Mouse (Mus musculus) fibroblast of lung, adult 2 months (primary cell): ENCODE data around the gene Gm9049.
"Not testable (repeated sequence)": the region's sequence is repeated elsewhere in the genome, so short reads cannot be mapped to it uniquely, and the experiment has no call there.

ENCODE experiments used
- DNase-seq: peaks from one replicate; pipeline ENCODE4 v3.0.0-alpha.2; 2011; ENCODE audit warnings: low read depth

Gene Gm9049

DNA sequence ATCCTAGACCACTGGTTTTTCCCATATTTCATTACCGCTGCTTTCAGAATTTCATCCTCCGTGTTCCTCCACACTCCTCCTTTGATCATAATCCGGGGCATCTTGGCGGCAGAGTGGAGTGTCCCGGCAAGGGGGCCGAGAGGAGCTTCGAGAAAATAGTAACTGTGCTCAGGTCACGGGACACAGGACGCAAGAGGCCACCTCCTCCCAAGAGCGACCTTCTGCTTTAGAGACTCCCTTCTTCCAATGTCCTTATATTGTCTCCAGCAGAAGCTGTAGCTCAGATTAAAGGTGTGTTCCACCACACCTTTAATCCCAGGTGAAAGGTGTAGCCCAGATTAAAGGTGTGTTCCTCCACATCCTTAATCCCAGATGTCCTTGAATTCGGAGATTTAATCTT is at the start of gene Gm9049:
Gene Gm9049 (minus strand): TSS at position 101 of the 400 bp plus-strand sequence.
- not testable (repeated sequence) for DNase-seq

DNA sequence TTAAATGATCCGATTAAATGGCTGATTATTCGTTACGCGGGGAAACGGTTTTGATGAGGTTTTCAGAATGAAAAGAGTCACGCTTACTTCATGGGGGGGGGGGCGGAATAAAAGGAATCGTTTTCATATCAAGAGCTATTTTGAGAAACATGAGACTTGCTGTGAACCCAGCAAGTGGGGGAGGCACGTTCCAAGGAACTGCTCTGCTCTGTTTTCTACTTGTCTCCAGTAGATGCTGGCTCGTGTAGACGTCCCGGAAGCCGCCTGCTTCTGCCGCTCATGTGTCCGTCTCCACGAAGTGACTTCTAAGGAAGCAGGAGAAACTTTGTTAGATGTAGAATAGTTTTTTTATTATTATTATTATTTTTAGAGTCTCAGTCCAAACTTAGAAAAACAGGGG is 46.0 kb upstream of the Gm9049 start:
- DNase-seq, result no peak

DNA sequence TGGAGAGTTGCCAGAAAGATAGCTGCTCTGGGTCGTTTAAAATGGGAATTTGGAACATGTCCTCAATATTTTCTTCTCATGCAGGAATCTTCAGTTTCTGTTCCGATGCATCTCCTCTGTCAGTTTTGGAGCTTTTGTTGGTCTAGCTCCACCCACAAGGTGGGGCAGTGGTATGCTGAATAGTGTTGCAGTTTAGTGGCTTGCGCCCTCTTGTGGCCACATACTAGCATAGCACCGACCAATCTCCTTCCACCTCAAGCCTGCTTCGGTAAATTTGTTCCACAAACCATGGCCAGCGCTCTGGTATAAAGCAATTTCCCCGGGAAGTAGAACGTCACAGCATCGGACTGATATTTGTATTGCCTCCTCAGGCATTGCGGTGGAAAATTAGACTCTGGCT is 16.5 kb upstream of the Gm9049 start:
- DNase-seq, result peak; percentile 42

DNA sequence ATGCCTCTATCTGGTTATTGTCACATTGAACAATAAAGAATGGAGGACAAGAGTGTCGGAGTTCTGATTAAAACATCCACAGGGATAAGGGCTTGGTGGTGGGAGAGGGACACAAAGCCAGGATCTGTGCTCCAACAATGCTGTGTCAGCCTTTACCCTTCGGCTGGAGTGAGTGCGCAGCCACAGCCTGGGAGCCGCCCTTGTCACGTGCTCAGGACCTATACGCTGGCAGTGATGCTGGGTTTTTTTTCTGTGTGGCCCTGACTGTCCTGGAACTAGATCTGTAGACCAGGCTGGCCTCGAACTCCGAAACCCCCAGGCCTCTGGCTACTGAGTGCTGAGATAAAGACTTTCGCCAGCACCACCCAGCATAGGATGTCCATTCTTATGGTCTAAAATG is 15.6 kb upstream of the Gm9049 start:
- DNase-seq, result no peak

DNA sequence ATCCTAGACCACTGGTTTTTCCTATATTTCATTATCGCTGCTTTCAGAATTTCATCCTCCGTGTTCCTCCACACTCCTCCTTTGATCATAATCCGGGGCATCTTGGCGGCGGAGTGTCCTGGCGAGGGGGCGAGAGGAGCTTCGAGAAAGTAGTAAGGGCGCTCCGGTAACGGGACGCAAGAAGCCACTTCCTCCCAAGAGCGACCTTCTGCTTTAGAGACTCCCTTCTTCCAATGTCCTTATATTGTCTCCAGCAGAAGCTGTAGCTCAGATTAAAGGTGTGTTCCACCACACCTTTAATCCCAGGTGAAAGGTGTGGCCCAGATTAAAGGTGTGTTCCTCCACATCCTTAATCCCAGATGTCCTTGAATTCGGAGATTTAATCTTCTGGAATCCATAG is 5.3 kb downstream of the Gm9049 start, which contains the start of gene Gm9048:
Gene Gm9048 (minus strand): TSS at position 101 of the 400 bp plus-strand sequence.
- DNase-seq, result not testable (repeated sequence)

DNA sequence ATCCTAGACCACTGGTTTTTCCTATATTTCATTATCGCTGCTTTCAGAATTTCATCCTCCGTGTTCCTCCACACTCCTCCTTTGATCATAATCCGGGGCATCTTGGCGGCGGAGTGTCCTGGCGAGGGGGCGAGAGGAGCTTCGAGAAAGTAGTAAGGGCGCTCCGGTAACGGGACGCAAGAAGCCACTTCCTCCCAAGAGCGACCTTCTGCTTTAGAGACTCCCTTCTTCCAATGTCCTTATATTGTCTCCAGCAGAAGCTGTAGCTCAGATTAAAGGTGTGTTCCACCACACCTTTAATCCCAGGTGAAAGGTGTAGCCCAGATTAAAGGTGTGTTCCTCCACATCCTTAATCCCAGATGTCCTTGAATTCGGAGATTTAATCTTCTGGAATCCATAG is 10.8 kb downstream of the Gm9049 start, which contains the start of gene Gm9046:
Gene Gm9046 (minus strand): TSS at position 101 of the 400 bp plus-strand sequence.
- not testable (repeated sequence) for DNase-seq

DNA sequence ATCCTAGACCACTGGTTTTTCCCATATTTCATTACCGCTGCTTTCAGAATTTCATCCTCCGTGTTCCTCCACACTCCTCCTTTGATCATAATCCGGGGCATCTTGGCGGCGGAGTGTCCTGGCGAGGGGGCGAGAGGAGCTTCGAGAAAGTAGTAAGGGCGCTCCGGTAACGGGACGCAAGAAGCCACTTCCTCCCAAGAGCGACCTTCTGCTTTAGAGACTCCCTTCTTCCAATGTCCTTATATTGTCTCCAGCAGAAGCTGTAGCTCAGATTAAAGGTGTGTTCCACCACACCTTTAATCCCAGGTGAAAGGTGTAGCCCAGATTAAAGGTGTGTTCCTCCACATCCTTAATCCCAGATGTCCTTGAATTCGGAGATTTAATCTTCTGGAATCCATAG is 16.2 kb downstream of the Gm9049 start, which contains the start of gene Gm9045:
Gene Gm9045 (minus strand): TSS at position 101 of the 400 bp plus-strand sequence.
- not testable (repeated sequence) for DNase-seq

DNA sequence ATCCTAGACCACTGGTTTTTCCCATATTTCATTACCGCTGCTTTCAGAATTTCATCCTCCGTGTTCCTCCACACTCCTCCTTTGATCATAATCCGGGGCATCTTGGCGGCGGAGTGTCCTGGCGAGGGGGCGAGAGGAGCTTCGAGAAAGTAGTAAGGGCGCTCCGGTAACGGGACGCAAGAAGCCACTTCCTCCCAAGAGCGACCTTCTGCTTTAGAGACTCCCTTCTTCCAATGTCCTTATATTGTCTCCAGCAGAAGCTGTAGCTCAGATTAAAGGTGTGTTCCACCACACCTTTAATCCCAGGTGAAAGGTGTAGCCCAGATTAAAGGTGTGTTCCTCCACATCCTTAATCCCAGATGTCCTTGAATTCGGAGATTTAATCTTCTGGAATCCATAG is 21.6 kb downstream of the Gm9049 start, which contains the start of gene Gm9044:
Gene Gm9044 (minus strand): TSS at position 101 of the 400 bp plus-strand sequence.
- DNase-seq, result not testable (repeated sequence)

DNA sequence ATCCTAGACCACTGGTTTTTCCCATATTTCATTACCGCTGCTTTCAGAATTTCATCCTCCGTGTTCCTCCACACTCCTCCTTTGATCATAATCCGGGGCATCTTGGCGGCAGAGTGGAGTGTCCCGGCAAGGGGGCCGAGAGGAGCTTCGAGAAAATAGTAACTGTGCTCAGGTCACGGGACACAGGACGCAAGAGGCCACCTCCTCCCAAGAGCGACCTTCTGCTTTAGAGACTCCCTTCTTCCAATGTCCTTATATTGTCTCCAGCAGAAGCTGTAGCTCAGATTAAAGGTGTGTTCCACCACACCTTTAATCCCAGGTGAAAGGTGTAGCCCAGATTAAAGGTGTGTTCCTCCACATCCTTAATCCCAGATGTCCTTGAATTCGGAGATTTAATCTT is 27.0 kb downstream of the Gm9049 start, which contains the start of gene Gm9040:
Gene Gm9040 (minus strand): TSS at position 101 of the 400 bp plus-strand sequence.
- not testable (repeated sequence) for DNase-seq

DNA sequence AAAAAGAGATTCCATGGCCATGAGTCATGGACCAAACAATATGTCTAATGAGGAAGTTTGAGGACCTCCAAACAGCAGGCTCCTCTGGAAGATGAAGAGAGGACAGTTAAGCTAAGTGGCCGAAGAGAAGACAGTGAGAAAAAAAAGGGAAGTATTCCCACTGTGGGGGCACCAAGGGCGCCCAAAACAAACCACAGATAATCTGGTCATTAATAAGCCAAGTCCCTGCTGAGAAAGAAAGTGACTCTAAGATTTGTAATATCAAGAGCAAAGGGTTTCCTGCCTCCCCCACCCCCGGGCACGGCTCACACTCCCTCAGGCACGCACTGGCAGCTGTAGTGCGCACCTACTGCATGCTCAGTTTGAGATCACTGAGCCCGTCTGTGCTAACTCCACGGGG is 34.9 kb downstream of the Gm9049 start:
- DNase-seq, result no peak

DNA sequence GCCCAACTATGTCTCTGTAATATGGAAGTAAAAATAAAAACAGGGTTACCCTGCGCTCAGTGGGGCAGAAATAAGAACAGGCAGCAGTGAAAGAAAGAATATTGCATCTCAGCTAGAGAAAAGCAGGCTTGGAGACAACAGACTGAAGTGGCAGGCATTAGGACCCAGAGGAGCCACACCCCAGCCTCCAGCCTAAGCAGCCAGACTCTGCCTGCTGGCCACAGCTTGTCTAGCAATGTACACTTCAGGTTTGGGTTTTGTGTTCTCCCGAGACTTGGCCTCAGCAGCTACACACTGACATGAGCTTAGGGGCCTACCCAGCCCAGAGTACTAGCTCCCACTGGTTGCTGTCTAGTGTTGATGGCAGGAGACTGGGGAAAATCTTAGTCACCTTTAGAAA is 51.8 kb downstream of the Gm9049 start:
- not testable (repeated sequence) for DNase-seq
